Mouse (Mus musculus): Measurements from ENCODE around the gene Adam19.
"Not testable (repeated sequence)": the region's sequence is repeated elsewhere in the genome, so short reads cannot be mapped to it uniquely, and the experiment has no call there.

The Adam19 gene

GRCm38 (mm10) chr11:46131022-46131986 lies 75.5 kb downstream of the Adam19 start:
- DNase-seq (ENCODE audit: low spot score) = no peak

DNA sequence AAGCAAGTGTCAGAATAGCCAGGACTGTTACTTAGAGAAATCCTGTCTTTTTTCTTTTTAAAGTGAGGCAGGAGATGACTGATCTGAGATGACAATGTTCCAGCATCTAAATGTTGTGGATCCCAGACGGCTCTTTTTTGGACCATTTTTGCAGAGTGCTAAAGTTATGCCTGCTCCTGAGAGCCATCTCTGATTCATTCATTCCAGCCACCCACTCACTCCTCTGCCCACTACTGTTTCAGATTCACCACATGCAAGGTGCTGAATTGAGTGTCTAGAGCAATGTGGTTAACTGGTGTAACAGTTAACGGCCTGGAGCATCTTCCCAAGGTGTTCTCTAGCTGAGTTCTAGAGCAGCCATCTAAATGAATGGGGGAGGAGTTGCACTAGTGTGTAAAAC lies 79.1 kb downstream of the Adam19 start:
- no peak for DNase-seq (ENCODE audit: low spot score)

DNA sequence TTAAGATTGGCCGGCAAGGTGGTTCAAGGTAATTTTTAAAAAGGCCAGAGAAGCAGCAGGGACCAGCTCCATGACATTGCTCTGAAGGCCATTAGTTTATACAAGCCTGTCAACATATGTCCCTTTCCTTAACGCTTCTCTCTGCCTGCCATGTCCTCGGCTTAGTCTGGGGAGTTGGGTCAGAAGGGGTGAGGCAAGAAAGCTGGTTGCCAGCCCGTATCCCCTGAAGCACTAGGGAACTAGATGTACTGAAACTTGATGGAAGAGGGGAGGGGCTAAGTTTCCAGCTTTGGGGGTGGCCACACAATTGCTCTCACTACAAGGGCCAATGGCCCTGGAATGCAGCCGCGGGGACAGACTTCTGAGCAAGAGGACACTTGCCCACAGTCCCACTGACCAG lies 87.5 kb downstream of the Adam19 start:
- DNase-seq (ENCODE audit: low spot score) = no peak

GRCm38 (mm10) chr11:46145163-46145875 lies 89.5 kb downstream of the Adam19 start:
- no peak for DNase-seq (ENCODE audit: low spot score)

DNA sequence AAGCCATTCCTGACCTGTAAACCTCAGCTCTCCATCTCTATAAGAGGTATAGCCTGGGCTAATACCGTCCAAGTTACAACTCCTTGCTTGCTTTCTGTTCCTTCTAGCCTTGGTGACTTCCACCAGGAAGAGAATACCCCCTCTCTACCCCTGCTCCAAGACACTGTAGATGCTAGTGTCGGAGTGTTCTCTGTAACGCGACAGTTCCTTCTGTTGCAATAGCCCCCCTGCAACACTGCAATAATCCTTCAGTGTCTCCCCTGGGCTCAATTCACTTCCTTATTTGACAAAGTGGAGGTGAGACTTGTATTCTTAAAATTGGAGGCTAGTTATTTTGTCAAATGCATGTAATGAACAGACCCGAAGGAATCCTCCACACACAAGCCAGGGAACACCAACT lies 90.8 kb downstream of the Adam19 start:
- no peak for DNase-seq (ENCODE audit: low spot score)

DNA sequence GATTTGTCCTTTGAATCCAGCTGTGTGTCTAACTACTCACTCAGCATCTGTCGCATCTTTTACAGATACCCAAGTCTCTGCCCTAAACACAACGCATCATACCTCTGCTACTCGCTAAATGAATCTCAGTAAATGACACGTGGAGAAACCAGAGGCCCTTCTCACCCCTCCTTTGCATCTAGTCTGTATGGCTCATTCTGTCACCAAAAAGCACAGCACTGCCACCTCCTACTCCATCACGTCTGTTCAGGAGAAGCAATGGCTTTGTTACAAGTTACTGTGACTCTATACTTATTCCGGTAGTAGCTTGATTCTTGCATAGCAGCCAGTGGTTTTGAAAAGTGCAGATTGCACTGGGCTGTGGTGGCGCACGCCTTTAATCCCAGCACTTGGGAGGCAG lies 101.2 kb downstream of the Adam19 start:
- no peak for DNase-seq (ENCODE audit: low spot score)

DNA sequence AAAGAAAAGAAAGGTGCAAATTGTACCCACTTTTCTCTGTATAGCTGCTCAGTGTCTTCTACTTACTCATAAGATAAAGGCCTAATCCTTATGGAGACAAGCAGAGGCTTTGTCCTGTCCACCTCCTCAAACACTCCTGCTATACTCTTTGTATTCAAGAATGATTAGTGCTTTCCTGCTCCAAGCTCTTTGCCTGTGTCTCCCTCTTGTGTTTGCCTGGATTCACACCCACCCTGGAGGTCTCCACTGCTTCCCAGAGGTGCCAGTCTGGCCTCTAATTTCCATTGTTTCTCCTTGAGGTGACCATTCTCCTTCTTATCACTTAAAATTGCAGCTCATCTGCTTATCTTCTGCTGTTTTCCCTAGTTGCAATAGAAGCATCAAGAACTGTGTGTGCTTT lies 101.7 kb downstream of the Adam19 start:
- no peak for DNase-seq (ENCODE audit: low spot score)

DNA sequence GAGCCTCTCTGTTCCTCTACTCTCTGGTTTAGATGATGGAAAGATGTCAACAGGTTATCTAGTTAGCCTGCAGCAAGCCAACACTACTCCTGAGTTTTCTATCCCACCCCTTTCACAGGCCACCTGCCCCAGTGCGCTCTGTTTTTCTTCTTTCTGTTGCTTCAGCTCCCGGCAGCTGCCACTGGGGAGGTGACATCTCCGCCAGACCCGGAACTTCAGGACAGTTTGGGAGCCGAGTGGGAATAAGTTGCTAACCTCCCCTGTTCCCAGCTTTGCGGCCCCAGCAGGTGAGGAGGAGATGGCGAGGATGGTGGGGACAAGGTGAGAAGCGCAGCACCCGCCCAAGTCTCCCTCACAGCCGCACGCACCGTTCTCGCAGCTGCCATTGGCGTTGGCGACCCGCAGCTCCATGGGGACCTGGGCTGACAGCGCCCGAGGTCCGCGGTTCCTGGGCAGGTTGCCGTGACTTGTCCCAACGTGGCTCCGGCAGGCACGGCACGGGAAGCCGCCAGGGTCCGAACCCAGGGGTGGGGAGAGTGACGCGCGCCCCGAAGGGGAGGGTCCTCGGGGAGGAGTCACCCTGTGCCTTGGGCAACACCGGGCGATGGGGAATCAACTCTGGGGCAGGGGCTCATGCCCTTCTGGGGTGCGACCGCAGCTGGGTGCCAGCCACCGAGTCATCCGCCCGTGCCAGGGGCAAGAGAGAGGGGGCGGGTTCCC lies 110.2 kb downstream of the Adam19 start, which contains the start of gene Nipal4:
TSS of gene Nipal4 (minus strand) at position 643 of the 720 bp plus-strand sequence.
- peak; percentile 65 for DNase-seq (ENCODE audit: low spot score)

DNA sequence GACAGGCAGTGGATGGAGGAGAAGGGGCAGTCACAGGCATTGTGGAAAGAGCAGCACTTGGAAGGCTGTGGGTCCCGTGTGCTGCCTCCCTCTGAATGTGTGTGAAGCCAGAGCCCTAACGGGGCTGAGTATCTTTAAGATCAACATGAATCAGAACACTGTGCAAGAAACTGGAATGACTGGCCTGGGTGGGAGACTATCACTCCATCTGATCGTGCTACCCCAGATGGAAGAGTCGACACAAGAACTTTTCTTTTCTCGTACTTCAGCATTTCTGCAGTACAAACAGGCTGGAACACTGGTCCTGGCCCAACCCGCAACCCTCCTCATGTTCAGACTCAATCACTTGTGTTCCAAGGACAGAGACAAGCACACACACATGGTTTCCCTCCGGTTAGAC lies 112.7 kb downstream of the Adam19 start:
- DNase-seq (ENCODE audit: low spot score) = no peak

GRCm38 (mm10) chr11:46169908-46170307 lies 114.1 kb downstream of the Adam19 start:
- no peak for DNase-seq (ENCODE audit: low spot score)

DNA sequence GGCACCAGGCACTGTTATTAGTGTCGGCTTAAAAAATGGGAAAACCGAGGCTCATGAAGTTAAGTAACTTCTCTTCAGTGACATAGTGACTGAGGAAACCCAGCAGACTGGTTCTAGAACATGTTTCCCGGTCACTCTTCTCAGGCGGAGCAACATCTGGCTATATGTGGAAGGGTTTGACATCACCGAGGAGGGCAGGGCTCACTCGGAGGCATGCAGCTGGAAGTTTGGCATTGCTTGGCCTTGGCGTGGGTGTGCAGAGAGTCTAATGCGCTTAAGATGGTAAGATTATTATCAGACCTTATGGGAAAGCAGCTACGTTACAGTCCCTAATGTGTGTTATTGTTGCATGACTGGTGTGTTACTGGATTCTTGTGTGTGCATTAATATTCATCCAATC lies 116.3 kb downstream of the Adam19 start:
- DNase-seq (ENCODE audit: low spot score) = no peak

- DNase-seq (ENCODE audit: low spot score) = no peak
These were observed 120.4 kb downstream of the Adam19 start for GRCm38 (mm10) chr11:46176155-46176554.

DNA sequence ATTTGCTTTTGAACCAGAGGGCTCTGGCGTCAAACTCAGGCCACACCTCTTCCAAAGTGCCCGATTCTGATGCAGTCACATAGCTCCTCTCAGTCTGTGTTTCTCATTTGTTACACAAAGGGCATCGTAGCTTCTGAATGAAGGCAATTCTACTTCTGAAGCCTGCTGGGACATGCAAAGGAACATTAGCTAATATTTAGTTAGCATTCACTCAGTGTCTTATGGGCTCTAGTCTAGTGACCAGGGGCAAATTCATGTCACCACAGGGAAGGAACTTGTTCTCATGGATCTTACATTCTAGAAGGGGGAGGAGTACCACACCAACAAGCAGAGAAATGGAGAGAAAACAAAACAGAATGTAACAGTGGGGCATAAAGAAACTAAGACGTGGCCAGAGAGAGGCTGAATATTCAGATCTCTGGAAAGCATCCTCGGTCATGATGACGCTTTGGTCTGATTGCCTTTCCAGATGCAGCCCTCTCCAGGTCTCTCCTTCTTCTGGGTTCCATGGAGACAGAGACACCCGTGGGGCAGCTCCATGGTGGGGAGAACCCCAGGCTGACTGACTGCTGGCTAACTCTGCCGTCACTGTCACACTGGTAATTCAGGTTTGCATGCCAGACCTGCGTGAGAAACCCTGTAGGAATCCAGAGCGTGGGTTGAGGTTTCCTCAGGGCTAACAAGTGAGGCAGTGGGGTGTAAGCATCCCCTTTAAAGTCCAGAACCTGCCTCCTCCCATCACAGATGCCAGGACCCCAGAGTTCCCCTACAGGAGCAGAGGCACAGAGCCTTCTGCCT lies 121.7 kb downstream of the Adam19 start:
- no peak for DNase-seq (ENCODE audit: low spot score)

DNA sequence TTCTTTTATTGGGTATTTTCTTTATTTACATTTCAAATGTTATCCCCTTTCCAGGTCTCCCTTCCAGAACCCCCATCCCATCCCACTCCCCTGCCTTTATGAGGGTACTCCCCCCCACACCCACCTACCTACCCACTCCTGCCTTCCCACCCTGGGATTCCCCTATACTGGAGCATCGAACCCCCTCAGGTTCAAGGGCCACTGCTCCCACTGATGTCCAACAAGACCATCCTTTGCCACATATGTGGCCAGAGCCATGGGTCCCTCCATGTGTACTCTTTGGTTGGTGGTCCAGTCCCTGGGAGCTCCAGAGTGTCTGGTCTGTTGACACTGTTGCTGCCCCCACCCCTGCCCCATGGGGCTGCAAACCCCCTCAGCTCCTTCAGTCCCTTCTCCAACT lies 126.2 kb downstream of the Adam19 start:
- not testable (repeated sequence) for DNase-seq (ENCODE audit: low spot score)

DNA sequence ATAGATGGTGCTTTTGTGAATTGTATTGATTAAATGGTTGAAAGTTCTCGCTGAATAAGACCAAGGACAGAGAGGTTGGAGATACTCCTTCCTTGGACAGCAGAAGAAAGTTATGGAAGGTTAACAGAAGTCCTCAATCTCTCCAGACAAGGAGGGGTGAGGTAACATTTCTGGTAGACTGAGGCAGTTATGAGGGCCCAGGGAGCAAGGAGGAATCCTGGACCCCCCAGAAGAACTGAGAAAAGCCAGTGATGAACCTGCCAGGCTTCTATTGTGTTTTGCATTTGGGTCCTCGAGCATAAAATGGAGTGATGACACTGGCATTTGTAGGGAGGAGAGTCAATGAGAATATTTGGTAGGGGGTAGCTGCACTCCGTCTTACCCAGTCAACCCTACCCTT lies 129.2 kb downstream of the Adam19 start:
- no peak for DNase-seq (ENCODE audit: low spot score)

- no peak for DNase-seq (ENCODE audit: low spot score)
These were observed 129.7 kb downstream of the Adam19 start for GRCm38 (mm10) chr11:46185486-46185885.

GRCm38 (mm10) chr11:46188283-46188682 lies 132.5 kb downstream of the Adam19 start:
- no peak for DNase-seq (ENCODE audit: low spot score)

DNA sequence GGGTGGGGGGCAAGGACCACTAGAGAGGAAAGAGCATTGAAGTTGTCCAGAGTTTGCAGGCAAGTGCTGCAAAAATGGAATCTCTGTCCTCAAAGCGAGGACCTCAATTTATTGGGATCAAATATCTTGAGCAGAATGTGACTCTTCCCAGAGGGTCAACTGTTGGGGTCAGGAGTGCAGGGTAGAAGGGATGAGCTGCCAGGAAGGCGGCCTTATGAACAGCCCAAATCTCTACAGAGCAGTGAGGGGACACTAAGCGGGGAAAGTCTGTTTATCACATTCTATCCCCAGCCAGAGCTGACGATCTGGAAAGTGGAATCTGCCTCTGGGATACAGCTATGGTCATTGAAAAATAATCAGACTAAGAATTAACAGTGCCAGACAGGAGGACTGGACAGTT lies 138.4 kb downstream of the Adam19 start:
- DNase-seq (ENCODE audit: low spot score) = no peak

Data from urinary bladder, postnatal 25 days (tissue).